22 mouse cellular contexts compared by ENCODE assay signal in the genomic region with DNA sequence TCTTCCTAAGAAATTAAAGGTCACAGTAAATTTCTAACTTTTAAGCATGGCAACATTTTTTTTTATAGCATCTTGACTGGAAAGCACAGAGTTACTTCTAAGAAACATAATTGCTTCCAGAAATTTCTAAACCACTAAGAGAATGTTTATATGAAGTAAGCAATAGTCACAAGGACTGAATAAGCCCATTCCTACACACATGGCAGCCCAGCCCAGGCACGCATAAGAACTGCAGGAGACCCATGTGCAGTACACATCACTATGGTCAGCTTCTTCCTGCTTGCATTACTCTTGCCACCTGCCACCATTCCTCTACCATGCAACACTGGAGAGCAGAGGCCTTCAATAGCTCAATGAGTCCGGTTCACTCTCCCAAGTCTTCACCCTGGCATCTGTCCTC.
"Had no signal": no experiment of that assay in that cellular context is flagged by ENCODE, and none has a peak within 500 bp of the region (broad histone marks: within the 10 kb centered on the region; RNA-seq: fewer than 3 reads in every experiment).

No protein-coding gene starts in this region.

- H3K27ac ChIP-seq: limb, embryonic 12.5 days; limb, embryonic 15.5 days; liver, embryonic 14.5 days; macrophage; midbrain, embryonic 12.5 days; midbrain, embryonic 15.5 days; neural tube, embryonic 12.5 days had no signal

- H3K4me3 ChIP-seq: limb, embryonic 12.5 days; limb, embryonic 15.5 days; midbrain, embryonic 12.5 days; midbrain, embryonic 15.5 days; neural tube, embryonic 12.5 days; neural tube, embryonic 15.5 days had no signal

- H3K9me3 ChIP-seq: limb, embryonic 15.5 days; midbrain, embryonic 12.5 days; midbrain, embryonic 15.5 days; neural tube, embryonic 12.5 days; neural tube, embryonic 15.5 days had no signal

- ATAC-seq: liver, postnatal 0 days; lung, postnatal 0 days; midbrain, embryonic 15.5 days had no signal

- H3K27me3 ChIP-seq: limb, embryonic 12.5 days; limb, embryonic 15.5 days; midbrain, embryonic 12.5 days; midbrain, embryonic 15.5 days; neural tube, embryonic 12.5 days; neural tube, embryonic 15.5 days had no signal

- H3K9ac ChIP-seq: limb, embryonic 12.5 days; limb, embryonic 15.5 days; liver, embryonic 14.5 days; liver, postnatal 0 days; lung, embryonic 14.5 days; midbrain, embryonic 12.5 days; midbrain, embryonic 15.5 days; neural tube, embryonic 12.5 days; neural tube, embryonic 15.5 days had no signal

- H3K36me3 ChIP-seq: limb, embryonic 12.5 days; limb, embryonic 15.5 days; midbrain, embryonic 12.5 days; midbrain, embryonic 15.5 days; neural tube, embryonic 12.5 days; neural tube, embryonic 15.5 days had no signal

- H3K4me2 ChIP-seq: limb, embryonic 12.5 days; limb, embryonic 15.5 days; liver, embryonic 11.5 days; lung, embryonic 14.5 days; midbrain, embryonic 12.5 days; midbrain, embryonic 15.5 days; neural tube, embryonic 12.5 days; neural tube, embryonic 15.5 days had no signal

- DNase-seq: kidney, adult 9 months; kidney, postnatal 14 days; kidney, postnatal 4 days; left cerebral cortex, postnatal 4 days; liver, postnatal 0 days; lung, embryonic 14.5 days; retina, postnatal 1 day; right cerebral cortex, postnatal 25 days; spleen, adult 18-20 months; thymus, adult 2 months; thymus, postnatal 14 days; thymus, postnatal 4 days had no signal
